Mouse (Mus musculus): ENCODE measurements around the gene Spindoc. TPM values are rescaled to one million over a fixed set of nuclear protein-coding genes. Genes with fewer than 3 reads are reported as not detected.

The Spindoc gene
- 15.8 to 27.1 TPM (median 19.5 TPM) in 4 replicates for total RNA-seq (2023; ENCODE audit: inconsistent age)

DNA sequence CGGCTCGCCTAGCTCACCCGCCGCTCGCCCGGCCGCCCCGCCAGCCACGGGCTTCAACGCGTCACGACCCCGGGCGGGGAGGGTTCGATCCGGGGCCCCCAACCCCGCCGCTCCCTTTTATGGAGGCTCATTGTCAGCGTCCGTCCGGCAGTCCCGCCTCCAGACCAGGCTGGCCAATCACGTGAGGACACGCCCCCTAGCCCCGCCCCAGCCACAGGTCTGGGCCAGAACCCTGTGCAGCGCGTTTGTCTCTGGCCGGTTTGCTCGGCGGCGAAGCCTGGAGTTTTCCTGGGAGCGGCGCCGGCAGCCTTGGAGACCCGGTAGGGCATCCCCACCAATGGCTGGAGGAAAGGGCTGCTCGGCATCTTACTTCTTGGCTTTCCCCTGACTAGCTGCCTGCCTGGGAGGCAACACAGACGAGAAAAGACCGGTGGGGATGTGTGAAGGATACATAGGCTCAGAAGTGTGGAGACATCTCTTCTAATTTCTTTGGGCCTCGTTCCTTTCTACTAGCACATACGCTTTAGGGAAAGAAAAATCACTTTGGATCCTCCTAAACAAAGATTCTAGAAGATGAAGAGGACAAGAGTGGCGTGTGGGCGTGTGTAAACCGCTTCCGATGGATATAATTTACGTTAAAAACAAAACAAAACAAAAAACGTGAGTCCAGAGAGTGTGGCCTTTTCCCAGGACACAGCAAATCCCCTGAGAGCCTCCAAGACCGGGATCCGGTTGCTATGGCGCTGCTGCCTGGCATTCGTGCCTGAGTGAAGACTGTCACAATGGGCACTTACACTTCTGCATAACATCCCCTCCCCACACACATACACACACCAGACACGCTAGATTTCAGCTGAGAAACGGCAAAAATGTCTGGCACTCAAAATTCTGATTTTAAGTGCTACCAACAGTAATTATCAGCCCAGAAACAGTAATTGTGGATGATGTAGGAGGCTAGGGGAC, at the start of gene Spindoc:
Gene Spindoc (minus strand): TSS at position 92 of the 963 bp plus-strand sequence.

DNA sequence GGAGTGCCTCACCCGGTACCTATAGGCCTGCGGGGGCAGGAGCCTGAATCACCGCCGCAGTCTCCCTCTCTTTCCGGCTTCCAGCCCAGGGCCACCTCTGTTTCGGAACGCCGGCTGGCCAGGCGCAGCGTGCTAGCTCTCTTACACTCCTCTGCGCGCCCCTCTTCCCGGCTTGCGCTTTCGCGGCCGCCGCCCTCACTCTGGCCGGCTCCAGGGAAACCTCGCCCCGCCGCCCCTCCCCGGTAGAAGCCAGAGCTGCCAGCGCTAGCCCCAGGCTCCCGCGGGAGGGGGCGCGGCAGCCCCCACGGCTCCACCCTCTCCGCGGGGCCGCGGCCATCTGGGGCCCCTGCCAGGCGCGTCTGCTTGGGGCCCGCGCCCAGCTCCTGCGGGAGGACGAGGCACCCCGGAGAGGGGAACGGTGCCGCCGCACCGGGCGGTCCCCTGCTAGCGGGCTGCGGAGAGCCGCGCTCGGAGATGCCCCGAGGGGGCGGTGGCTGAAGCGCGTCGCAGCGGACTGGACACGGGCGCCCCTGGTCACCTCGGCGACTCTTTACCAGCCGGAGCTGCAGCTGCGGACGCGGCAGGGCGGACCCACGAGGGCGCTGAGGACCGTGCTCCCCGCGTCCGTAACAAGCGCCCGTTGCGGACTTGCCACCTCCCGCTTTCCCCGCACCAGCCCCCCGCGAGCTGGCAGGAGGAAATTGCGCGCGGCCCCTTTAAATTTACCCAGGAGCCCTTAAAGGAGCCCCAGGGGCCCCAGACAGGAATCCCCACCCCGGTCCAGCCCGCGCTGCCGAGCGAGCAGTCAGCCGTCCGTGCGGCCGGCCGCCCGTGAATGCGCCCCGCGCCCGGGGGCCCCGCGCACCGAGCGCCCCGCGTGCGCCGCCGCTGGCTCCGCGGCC, 34.3 kb upstream of the Spindoc start, which contains the start of gene 2700081O15Rik:
Gene 2700081O15Rik (plus strand): TSS at position 792 of the 902 bp plus-strand sequence.

DNA sequence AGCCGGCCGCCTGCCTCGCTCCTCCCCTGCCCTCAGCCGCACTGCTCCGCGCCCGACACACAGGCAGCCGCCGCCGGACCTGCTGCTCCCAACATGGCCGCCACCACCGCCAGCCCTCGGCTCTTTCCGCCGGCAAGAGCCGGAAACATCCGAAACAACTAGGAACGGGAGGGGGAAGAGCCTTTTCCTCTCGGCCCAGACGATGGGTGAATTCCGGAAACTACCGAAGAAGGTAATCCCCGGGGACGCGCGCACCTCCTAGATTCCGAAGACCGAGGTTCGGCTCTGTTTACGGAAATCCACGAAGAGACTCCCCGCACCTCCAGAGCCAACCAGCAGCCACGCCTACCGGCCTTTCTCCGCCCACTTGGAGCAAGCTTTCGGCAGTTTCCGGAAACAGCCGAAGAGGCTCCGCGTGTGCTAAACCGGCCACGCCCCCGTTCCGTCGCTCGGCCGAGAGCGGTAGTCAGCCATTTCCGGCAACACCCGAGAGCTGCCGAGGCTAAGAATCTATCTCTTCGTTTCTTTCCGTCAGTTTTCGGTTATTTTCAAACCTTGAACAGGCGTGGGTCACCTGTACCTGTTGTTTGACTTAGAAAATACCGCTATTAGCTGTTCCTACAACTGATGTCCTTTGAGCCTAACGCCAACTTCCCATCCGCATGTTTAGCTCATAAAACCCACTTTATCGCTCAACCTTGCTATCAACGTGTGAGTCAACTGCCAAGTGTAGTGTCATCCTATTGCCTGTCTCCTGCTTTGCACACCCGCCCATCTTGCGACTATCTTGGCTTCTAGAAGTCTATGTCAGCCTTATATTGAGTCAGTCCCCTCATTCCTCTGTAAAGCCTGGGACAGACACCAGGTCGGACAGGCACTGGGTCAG, 41.0 kb downstream of the Spindoc start, which contains the start of gene Mark2:
Gene Mark2 (minus strand): TSS at position 349 of the 886 bp plus-strand sequence.

Other genes with a start within 250 kb of the Spindoc start
- gene Otub1, start 176.7 kb downstream of the Spindoc start, total RNA-seq (2023; ENCODE audit: inconsistent age), result 132 to 142 TPM (median 137 TPM) in 4 replicates
- 302 to 334 TPM (median 313 TPM) in 4 replicates for gene Cox8a, start 165.4 kb downstream of the Spindoc start, total RNA-seq (2023; ENCODE audit: inconsistent age)
- gene Naa40, start 141.8 kb downstream of the Spindoc start, total RNA-seq (2023; ENCODE audit: inconsistent age), result 55.8 to 56.6 TPM (median 56.2 TPM) in 4 replicates
- 1.5 to 2.8 TPM (median 2.2 TPM) in 4 replicates for gene Rcor2, start 115.7 kb downstream of the Spindoc start, total RNA-seq (2023; ENCODE audit: inconsistent age)
- 213 to 229 TPM (median 218 TPM) in 4 replicates for gene Mark2, start 41.1 kb downstream of the Spindoc start, total RNA-seq (2023; ENCODE audit: inconsistent age)
- gene 2700081O15Rik, start 34.6 kb upstream of the Spindoc start, total RNA-seq (2023; ENCODE audit: inconsistent age), result 7.5 to 11.8 TPM (median 9.5 TPM) in 4 replicates
- 46.9 to 56.2 TPM (median 54.3 TPM) in 4 replicates for gene Rtn3, start 100.3 kb upstream of the Spindoc start, total RNA-seq (2023; ENCODE audit: inconsistent age)
- gene Atl3, start 111.0 kb upstream of the Spindoc start, total RNA-seq (2023; ENCODE audit: inconsistent age), result 52.2 to 57.1 TPM (median 55.0 TPM) in 4 replicates
- 14.2 to 15.5 TPM (median 15.1 TPM) in 4 replicates for gene Pla2g16, start 174.5 kb upstream of the Spindoc start, total RNA-seq (2023; ENCODE audit: inconsistent age)
- not detected in 4 replicates for gene Lgals12, start 224.2 kb upstream of the Spindoc start, total RNA-seq (2023; ENCODE audit: inconsistent age)
- not detected in 4 replicates for gene Hrasls5, start 229.5 kb upstream of the Spindoc start, total RNA-seq (2023; ENCODE audit: inconsistent age)